Mouse (Mus musculus) olfactory bulb, adult 2 months (tissue): Measurements from ENCODE around the gene Dhx40. TPM values are rescaled to one million over a fixed set of nuclear protein-coding genes. Genes with fewer than 3 reads are reported as not detected.

ENCODE experiments used
- H3K27ac ChIP-seq: fragments of 200-500 bp; 2 replicates; pipeline ENCODE4 v1.5.1; 2012; ENCODE audit warnings: low read depth, low read length; ENCODE audit not compliant: insufficient read depth
- H3K4me1 ChIP-seq: fragments of 200-500 bp; 2 replicates; pipeline ENCODE4 v1.6.1; 2012; ENCODE audit warnings: low read length; ENCODE audit not compliant: control insufficient read depth, insufficient read depth
- H3K4me3 ChIP-seq: fragments of 200-500 bp; 2 replicates; pipeline ENCODE4 v1.5.1; 2012; ENCODE audit warnings: mild to moderate bottlenecking, low read depth, low read length, moderate library complexity; ENCODE audit not compliant: insufficient read depth
- CTCF ChIP-seq: fragments of 200-500 bp; IDR thresholded peaks from 2 replicates; pipeline ENCODE4 v1.5.1; 2012; ENCODE audit warnings: low read depth, mild to moderate bottlenecking, low read length, moderate library complexity; ENCODE audit not compliant: insufficient read depth
- POLR2A ChIP-seq: fragments of 200-500 bp; IDR thresholded peaks from 2 replicates; pipeline ENCODE4 v1.6.1; 2012; ENCODE audit warnings: mild to moderate bottlenecking, low read depth, low read length, moderate library complexity; ENCODE audit not compliant: insufficient read depth
- WGBS: fragments of 180-500 bp; shearing (Covaris S2); methylation state at CpG from one replicate; pipeline ENCODE4 v1.1.7; 2018; 5-methylcytosine and 5-hydroxymethylcytosine counted together
- polyA plus RNA-seq: library from polyadenylated mRNA; stranded (reverse); fragments of >200 nt; gene quantifications from 2 replicates; pipeline ENCODE4 v1.2.4, GENCODE M21; 2012; ENCODE audit warnings: low replicate concordance; ENCODE audit not compliant: missing spikeins, insufficient read depth, insufficient read length

Gene Dhx40
- polyA plus RNA-seq, 1 experiment, result not detected

DNA sequence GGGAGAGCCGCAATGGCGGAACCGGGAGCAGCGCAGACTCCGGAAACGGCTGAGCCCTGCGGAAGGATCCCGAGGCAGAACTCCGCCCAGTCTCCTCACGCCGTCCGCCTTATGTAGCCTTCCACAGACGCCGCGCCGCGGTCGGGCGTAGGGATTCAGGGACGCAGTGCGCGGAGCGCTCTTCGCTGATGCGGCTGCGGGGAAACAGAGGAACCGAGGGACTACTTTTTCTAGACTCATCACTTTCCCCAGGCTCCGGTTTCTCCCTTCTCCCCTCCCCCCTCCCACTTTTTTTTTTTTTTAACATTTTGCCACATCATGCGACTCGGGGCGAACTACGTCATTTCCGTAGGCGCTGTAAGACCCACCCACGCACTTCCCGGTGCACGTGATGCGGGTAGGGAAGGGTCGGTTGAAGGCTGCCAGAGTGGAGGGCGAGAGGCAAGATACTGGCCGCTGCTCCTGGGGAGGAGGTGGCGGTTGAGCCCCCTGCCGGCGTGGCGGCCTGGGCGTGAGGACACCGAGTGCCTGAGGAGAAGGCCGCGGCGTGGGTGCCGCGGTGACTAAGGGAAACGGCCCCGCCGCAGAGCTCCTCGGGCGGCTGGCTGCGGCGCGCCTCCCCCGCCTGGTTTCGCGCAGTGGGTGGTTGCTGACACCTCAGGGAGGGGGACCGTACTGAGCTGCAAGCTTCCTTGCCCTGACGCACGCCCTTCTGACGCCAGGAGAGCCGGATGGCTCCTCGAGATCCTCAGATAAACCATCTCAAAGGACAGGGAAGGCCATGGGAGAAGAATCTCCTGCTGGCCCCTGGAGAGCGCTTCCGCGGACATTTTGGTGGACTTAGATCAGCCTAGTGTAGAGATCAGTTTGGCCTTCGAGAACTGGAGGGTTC lies 49.8 kb downstream of the Dhx40 start, which contains the start of gene Cltc:
Cltc (minus strand) TSS at position 86 of the 892 bp plus-strand sequence.
- H3K4me3 ChIP-seq, result peak within 1 kb of the TSS; percentile 94
- H3K27ac ChIP-seq, result peak within 1 kb of the TSS; percentile 100
- WGBS, result under 1% methylated on average over 73 of the region's 73 CpGs
- TF ChIP-seq POLR2A (peak; percentile 97), CTCF (no peak)
- no peaks in the 10 kb centered on the region for H3K4me1 ChIP-seq

DNA sequence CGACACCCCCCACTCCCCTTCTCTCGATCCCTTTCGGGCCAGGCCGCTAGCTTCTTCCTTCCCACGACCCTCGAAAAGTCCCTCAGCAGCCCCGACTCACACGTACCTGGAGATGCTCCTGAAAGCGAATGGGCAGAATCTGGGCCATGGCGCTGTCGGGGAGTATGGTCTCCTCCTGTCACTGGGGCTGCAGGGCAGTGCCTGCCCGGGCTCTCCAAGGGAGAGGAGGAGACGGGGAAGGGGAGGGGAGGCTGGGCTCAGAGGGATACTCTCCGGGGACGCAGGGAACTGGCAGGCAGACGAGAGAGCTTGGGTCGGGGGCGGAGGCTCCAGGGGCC lies 50.4 kb downstream of the Dhx40 start:
- 0 out of 2 replicates have a peak, but pooled peaks cover 1% of the 10 kb centered on the region for H3K4me1 ChIP-seq
- under 1% methylated on average over 18 of the region's 18 CpGs for WGBS
- peak overlapping the region; percentile 100 for H3K27ac ChIP-seq
- no peak; the same call in 1 of the 2 replicates for TF ChIP-seq POLR2A
- TF ChIP-seq CTCF, result 0 out of 2 replicates have a peak, but pooled peaks have one; percentile 5
- H3K4me3 ChIP-seq, result peak overlapping the region; percentile 94

DNA sequence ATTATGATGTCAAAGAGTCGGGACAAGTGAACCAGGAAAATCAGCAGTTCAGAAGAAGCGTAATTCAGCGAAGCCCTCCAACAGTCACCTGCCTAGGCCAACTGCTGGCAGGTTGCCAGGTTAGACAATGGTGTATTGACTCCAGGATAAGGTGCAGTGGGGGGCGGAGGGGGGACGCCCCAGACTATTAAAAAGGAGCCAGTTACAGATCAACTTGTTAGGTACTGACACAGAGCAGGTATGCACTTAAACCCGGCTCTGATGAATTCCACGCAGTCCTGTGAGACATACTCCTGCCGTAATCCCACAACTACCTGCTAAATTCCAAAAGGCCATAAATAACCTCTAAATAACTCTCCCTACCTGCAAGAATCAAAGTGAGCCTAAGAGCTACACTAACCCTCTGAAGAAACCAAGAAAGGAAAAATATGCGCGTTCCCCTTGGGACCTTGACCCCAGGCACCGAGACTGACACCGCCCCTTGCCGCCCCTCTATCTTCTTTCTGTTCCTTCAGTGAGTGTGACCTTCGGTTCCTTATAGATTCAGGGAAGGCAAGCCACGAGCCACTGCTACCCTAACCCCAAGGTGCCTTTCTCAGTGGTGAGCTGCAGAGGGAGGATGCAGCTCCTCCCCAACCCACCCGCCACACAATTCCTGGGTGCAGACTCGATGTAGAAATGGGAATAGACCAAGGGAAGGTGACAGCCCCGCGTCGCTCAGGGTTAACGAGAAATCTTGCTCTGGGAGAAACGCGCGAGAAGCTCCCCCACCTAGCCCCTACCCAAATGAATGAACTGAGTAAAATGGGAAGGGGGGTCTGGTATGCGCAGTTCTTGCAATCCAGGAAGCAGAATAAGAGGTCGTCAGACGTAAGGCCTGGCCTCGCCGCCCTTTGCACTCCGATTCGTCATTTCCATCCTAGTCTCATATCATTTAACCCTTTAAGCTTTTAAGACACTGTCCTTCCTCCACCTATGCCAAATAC lies 51.1 kb downstream of the Dhx40 start:
- under 1% methylated on average over 31 of the region's 31 CpGs for WGBS

DNA sequence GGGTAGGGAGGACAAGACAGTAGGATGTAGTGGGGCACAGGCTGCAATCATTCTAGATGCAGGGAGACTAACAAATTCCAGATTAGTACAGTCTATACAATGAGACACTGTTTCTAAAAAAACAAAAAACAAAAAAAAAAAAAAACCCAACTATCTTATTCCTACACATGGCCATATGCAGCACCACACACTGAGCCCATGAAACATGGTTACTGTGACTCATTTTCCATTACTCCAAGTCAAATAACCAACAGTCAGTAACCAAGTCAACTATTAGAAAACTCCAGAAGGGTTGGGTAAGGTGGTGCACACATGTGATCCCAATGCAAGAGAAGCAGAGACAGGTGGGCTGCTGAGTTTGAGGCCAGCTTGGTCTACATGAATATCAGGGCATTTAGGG lies 55.1 kb downstream of the Dhx40 start:
- Histone ChIP-seq H3K4me1 (0 out of 2 replicates have a peak, but pooled peaks cover 2% of the 10 kb centered on the region), H3K27ac (no peak overlapping the region), H3K4me3 (no peak overlapping the region)
- no peak for TF ChIP-seq POLR2A
- TF ChIP-seq CTCF, result no peak

More for the DNA sequence above, 51.1 kb downstream of the Dhx40 start:
- Histone ChIP-seq H3K4me1 (0 out of 2 replicates have a peak, but pooled peaks cover 2% of the 10 kb centered on the region), H3K27ac (peak overlapping the region; percentile 100), H3K4me3 (peak overlapping the region; percentile 94)
- TF ChIP-seq POLR2A (no peak), CTCF (no peak)

DNA sequence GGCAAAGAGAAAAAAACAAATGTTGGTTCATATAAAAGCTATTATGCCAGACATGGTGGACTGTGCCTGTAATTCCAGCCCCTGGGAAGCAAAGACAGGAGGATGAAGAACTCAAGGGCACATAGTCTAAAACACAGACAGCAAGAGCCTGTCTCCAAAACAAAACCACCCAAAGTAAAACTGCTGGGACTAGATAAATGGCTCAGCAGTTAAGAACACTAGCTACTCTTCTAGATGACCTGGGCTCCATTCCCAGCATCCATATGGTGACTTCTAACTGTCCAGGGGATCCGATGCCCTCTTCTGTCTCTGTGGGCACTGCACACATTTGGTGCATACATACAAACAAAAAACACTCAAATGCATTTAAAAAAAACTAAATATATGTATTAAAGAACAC lies 56.5 kb downstream of the Dhx40 start:
- TF ChIP-seq CTCF (no peak), POLR2A (no peak)
- Histone ChIP-seq H3K4me1 (0 out of 2 replicates have a peak, but pooled peaks cover 2% of the 10 kb centered on the region), H3K4me3 (no peak overlapping the region), H3K27ac (no peak overlapping the region)
- WGBS, result 92% methylated on average over 1 of the region's 1 CpGs

DNA sequence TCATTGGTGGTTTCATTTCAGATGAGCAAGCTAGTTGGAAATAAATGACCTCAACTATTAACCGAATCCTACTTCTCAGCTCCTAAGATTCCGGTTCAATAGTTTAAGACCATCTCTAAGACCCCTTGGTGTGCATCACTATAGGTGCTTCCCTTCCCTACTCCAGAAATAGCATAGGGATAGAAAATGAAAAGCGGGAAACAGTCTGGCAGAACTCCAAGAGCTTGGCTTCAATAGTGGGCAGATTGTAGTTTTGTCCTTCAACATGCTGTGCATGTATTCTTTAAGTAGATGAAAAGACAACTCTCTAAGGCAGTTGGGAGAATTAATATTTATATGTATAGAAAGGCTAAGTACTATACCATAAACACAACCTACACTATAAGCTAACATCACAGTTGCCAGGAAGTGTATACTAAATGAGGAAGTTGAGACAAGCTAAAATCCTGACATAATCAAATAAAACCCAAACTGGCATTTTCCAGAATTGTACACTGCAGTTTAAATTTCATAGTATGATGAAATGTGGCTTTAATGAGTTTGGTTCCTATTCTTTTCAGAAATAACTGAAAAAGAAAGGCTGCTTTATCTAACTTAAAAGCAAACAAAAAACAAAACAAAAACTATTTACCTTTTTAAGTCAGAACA lies 57.6 kb downstream of the Dhx40 start:
- H3K4me1 ChIP-seq, result 0 out of 2 replicates have a peak, but pooled peaks cover 2% of the 10 kb centered on the region
- no peak overlapping the region for H3K4me3 ChIP-seq
- 21% methylated on average over 3 of the region's 3 CpGs for WGBS
- TF ChIP-seq CTCF, result no peak
- no peak for TF ChIP-seq POLR2A
- H3K27ac ChIP-seq, result no peak overlapping the region

DNA sequence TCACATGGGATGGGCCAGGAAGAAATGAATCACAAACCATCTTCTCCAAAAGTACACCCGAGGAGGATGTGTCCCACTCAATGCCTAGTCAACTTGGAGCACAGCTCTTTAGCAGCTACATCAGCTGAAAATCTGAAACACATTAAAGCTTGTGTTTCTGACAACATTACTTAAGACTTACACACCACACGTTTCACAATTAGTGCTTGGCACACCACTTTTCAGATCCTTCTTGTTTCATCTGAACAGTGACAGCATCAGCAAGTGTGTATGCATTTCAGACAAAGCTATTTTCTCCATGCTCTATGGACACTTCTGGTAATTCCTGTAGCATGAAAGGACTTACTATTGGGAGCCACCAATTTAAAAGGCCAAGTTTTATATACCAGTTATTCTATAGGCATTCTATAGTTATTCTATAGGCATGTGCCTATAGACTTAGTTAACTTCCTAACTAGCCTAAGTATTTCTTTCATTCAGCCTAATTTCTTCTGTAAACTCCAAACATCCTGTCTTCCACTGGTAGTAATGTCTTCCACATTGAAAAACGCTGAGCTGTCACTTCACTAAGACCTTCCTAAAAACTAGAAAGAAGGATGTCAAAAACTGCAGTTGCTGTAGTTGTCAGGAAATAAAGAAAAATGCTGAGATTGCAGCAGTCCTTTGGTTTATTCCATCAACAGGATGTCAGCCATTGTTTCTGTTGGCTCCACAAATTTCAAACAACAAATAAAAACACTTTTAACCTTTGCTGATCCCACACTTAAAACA lies 61.7 kb downstream of the Dhx40 start:
- H3K27ac ChIP-seq, result no peak overlapping the region
- WGBS, result 26% methylated on average over 3 of the region's 3 CpGs
- TF ChIP-seq POLR2A (no peak), CTCF (no peak)
- no peak overlapping the region for H3K4me3 ChIP-seq
- no peaks in the 10 kb centered on the region for H3K4me1 ChIP-seq

DNA sequence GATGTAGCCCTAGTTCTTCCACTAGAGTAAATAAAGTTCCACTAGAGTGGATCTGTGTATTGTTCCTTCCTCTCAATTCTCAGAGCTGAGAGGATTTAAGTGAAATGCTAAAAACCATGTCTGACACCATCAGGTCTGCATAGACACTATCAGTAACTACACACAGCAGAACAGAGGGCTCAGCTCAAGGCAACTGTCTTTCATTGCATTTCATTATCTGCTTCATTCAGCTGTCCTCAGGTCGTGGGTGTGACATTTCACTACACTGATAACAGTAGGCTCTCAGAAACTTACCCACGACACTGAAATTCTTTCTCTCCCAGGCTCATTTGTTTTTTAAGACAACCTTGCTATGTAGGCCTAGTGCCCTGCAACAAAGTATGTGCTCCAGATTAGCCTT lies 64.9 kb downstream of the Dhx40 start:
- no peak for TF ChIP-seq POLR2A
- TF ChIP-seq CTCF, result no peak
- H3K4me3 ChIP-seq, result no peak overlapping the region
- no peak overlapping the region for H3K27ac ChIP-seq
- 15% methylated on average over 2 of the region's 2 CpGs for WGBS
- peaks cover 5% of the 10 kb centered on the region; the same call in 1 of the 2 replicates for H3K4me1 ChIP-seq
